Mouse (Mus musculus): ENCODE data around the gene Spdef. TPM values are rescaled to one million over a fixed set of nuclear protein-coding genes. Genes with fewer than 3 reads are reported as not detected.

Spdef gene
- polyA plus RNA-seq (2012; rRNA removed) (0.52 and 0.67 TPM in 2 replicates), polyA plus RNA-seq (2014; fragmentation: Nextera tagmentation; extraction: Ambion mirVana) (0.39 TPM in 1 of 2 replicates, not detected in the other)

DNA sequence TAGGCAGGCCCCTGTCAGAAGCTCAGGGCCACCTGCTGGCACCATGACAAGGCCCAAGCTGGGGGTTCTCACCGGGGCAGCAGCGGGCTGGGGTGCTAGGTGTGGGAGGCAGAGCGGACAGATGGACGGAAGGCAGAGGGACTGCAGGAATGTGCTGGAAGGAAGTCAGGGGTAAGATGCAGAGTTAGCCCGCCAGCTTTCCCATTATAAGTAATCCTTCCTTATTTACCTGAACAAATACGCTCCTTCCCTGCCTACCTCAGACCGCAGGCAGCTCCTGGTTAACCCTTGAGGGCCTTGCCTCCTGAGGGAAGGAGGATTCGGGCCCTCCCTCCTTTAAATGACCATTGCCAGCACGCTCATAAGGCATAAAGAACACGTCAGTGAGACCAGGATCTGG lies at the start of gene Spdef:
Spdef (minus strand) TSS at position 186 of the 400 bp plus-strand sequence.
- Histone ChIP-seq H3K9me3 (ENCODE audit: control insufficient read depth, low read length) (no peaks in the 10 kb centered on the region), H3K27ac (replicated peaks; ENCODE audit: low read depth, low read length) (no peak within 1 kb of the TSS), H3K4me2 (replicated peaks; ENCODE audit: low read depth, low read length, severe bottlenecking) (no peak within 1 kb of the TSS), H3K4me1 (ENCODE audit: control insufficient read depth, insufficient read depth, low read length) (peaks cover 7% of the 10 kb centered on the region; the same call in 1 of the 2 replicates), H3K4me3 (replicated peaks; ENCODE audit: low read length) (no peak within 1 kb of the TSS), H3K9ac (ENCODE audit: low read depth, low read length, severe bottlenecking) (no peak within 1 kb of the TSS), H3K27me3 (ENCODE audit: control insufficient read depth, insufficient read depth, low read length) (no peaks in the 10 kb centered on the region), H3K36me3 (ENCODE audit: control insufficient read depth, insufficient read depth, low read length) (no peaks in the 10 kb centered on the region)
- no peak for TF ChIP-seq POLR2A (IDR thresholded peaks at IDR 0.05; ENCODE audit: borderline replicate concordance, extremely low read depth, insufficient read depth, insufficient read length)
- 78% methylated on average over 10 of the region's 10 CpGs for WGBS
- DNase-seq (ENCODE audit: low spot score) = no peak
- no peak for ATAC-seq (ENCODE audit: low FRiP score, low read depth)

DNA sequence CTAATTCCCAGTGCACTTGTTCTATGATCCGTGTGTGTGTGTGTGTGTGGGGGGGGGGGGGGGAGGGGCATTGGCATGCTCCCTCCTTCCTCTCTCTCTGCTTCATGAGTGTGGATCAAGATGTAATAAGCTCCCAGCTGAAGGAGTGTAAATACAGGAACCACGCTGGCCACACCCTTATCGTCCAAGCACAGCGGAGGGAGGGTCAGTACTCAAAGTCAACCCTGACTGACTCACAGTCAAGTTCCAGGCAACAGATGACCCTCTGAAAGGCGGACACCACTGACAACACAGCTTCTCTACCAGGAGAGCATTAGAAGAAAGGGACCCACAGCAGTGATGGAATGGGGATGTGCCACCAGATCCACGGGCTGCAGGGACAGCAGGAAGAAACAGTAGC lies 49.1 kb upstream of the Spdef start:
- no peak overlapping the region for H3K27ac ChIP-seq (replicated peaks; ENCODE audit: low read depth, low read length)
- DNase-seq (ENCODE audit: low spot score) = no peak
- H3K4me1 ChIP-seq (ENCODE audit: control insufficient read depth, insufficient read depth, low read length) = no peaks in the 10 kb centered on the region; the same call in 1 of the 2 replicates
- ATAC-seq (ENCODE audit: low FRiP score, low read depth) = no peak
- no peak overlapping the region for H3K4me3 ChIP-seq (replicated peaks; ENCODE audit: low read length)
- no peaks in the 10 kb centered on the region for H3K27me3 ChIP-seq (ENCODE audit: control insufficient read depth, insufficient read depth, low read length)
- 82% methylated on average over 5 of the region's 6 CpGs for WGBS
- H3K36me3 ChIP-seq (ENCODE audit: control insufficient read depth, insufficient read depth, low read length) = peaks cover 21% of the 10 kb centered on the region
- H3K4me2 ChIP-seq (replicated peaks; ENCODE audit: low read depth, low read length, severe bottlenecking) = no peak overlapping the region
- no peak overlapping the region for H3K9ac ChIP-seq (ENCODE audit: low read depth, low read length, severe bottlenecking)
- no peak for TF ChIP-seq POLR2A (IDR thresholded peaks at IDR 0.05; ENCODE audit: borderline replicate concordance, extremely low read depth, insufficient read depth, insufficient read length)
- H3K9me3 ChIP-seq (ENCODE audit: control insufficient read depth, low read length) = no peaks in the 10 kb centered on the region

DNA sequence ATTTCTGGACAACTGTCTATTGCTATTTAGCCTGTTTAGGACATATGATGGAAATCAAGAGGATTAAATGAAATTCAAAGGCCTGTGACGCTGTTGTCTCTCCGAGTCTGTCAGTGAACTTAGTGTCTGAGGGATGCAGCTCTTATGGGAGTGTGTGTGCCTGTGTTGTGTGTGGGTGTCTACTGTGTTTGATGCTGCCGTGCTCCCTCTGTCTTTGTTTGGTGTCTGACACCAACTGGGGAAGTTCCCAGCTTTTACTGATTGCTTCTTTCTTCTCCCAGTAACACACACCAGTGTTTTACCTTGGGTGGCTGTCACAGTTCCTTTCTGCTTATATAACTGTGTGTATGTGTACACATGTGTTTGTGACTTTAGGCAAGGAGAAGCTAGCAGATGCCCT lies 45.4 kb upstream of the Spdef start:
- H3K4me2 ChIP-seq (replicated peaks; ENCODE audit: low read depth, low read length, severe bottlenecking) = no peak overlapping the region
- TF ChIP-seq POLR2A (IDR thresholded peaks at IDR 0.05; ENCODE audit: borderline replicate concordance, extremely low read depth, insufficient read depth, insufficient read length) = no peak
- H3K27ac ChIP-seq (replicated peaks; ENCODE audit: low read depth, low read length) = no peak overlapping the region
- H3K4me1 ChIP-seq (ENCODE audit: control insufficient read depth, insufficient read depth, low read length) = no peaks in the 10 kb centered on the region; the same call in 1 of the 2 replicates
- ATAC-seq (ENCODE audit: low FRiP score, low read depth) (no peak), DNase-seq (ENCODE audit: low spot score) (no peak)
- no peak overlapping the region for H3K9ac ChIP-seq (ENCODE audit: low read depth, low read length, severe bottlenecking)
- no peak overlapping the region for H3K4me3 ChIP-seq (replicated peaks; ENCODE audit: low read length)
- H3K36me3 ChIP-seq (ENCODE audit: control insufficient read depth, insufficient read depth, low read length) = peaks cover 17% of the 10 kb centered on the region
- H3K9me3 ChIP-seq (ENCODE audit: control insufficient read depth, low read length) = no peaks in the 10 kb centered on the region
- 90% methylated on average over 3 of the region's 3 CpGs for WGBS
- no peaks in the 10 kb centered on the region for H3K27me3 ChIP-seq (ENCODE audit: control insufficient read depth, insufficient read depth, low read length)

DNA sequence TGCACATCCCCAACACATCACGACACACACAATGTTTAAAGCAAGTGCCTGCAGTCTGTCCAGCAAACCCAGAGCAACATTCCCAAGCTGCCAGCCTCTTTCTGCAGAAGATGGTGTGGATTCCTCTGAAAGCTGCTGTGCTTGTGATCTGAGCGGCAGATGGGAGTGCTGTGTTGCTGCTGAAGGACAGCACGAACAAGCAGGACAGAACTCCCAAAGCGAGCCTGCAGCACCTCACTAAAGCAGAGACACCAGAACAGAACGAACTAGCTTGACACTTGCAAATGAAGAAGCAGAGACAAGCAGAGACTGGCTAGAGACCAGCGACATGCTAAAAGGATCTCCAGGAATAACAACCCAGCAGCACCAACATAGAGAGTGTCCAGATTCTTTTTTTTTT lies 42.9 kb upstream of the Spdef start:
- H3K4me2 ChIP-seq (replicated peaks; ENCODE audit: low read depth, low read length, severe bottlenecking) = no peak overlapping the region
- ATAC-seq (ENCODE audit: low FRiP score, low read depth) = no peak
- 85% methylated on average over 6 of the region's 6 CpGs for WGBS
- no peak overlapping the region for H3K4me3 ChIP-seq (replicated peaks; ENCODE audit: low read length)
- TF ChIP-seq POLR2A (IDR thresholded peaks at IDR 0.05; ENCODE audit: borderline replicate concordance, extremely low read depth, insufficient read depth, insufficient read length) = no peak
- H3K27me3 ChIP-seq (ENCODE audit: control insufficient read depth, insufficient read depth, low read length) = no peaks in the 10 kb centered on the region
- H3K4me1 ChIP-seq (ENCODE audit: control insufficient read depth, insufficient read depth, low read length) = no peaks in the 10 kb centered on the region
- peaks cover 29% of the 10 kb centered on the region for H3K36me3 ChIP-seq (ENCODE audit: control insufficient read depth, insufficient read depth, low read length)
- H3K9me3 ChIP-seq (ENCODE audit: control insufficient read depth, low read length) = no peaks in the 10 kb centered on the region
- H3K9ac ChIP-seq (ENCODE audit: low read depth, low read length, severe bottlenecking) = no peak overlapping the region
- DNase-seq (ENCODE audit: low spot score) = no peak
- no peak overlapping the region for H3K27ac ChIP-seq (replicated peaks; ENCODE audit: low read depth, low read length)

DNA sequence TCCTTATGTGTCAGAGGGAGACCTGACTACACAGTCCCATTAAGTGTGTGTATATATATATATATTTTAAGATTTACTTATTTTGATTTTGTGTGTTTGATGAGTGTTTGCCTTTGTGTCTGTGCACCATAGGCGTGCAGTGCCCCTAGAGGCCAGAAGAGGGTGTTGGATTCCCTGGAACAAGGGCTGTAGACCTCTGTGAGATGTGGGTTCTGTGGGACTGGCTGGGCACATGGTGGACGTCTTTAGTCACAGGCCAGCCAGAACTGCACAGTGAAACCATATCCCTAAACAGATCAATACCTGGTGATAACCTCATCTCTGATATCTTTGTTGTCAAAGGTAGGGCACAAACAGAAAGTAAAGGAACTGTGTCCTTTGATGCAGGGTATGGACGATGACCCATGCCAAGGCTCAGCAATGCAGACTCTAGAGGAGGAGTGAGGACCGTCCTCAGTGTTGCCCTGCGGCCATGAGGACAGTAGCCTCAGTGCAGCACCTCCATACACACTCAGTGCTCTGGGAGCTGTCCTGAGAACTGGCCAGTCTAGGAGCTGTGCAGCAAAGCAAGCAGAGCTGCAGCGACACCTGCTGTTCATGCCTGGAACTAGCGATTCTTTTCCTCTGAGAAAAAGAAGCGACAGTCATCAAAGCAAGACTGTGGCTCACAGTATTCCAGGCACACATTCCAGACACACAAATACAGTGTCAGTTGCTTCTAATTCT lies 40.2 kb upstream of the Spdef start:
- 64% methylated on average over 8 of the region's 8 CpGs for WGBS
- no peaks in the 10 kb centered on the region for H3K4me1 ChIP-seq (ENCODE audit: control insufficient read depth, insufficient read depth, low read length)
- H3K4me3 ChIP-seq (replicated peaks; ENCODE audit: low read length) = no peak overlapping the region
- no peak for ATAC-seq (ENCODE audit: low FRiP score, low read depth)
- no peak for TF ChIP-seq POLR2A (IDR thresholded peaks at IDR 0.05; ENCODE audit: borderline replicate concordance, extremely low read depth, insufficient read depth, insufficient read length)
- DNase-seq (ENCODE audit: low spot score) = peak; percentile 78
- peaks cover 39% of the 10 kb centered on the region for H3K36me3 ChIP-seq (ENCODE audit: control insufficient read depth, insufficient read depth, low read length)
- no peaks in the 10 kb centered on the region for H3K27me3 ChIP-seq (ENCODE audit: control insufficient read depth, insufficient read depth, low read length)
- no peak overlapping the region for H3K27ac ChIP-seq (replicated peaks; ENCODE audit: low read depth, low read length)
- H3K4me2 ChIP-seq (replicated peaks; ENCODE audit: low read depth, low read length, severe bottlenecking) = no peak overlapping the region
- H3K9me3 ChIP-seq (ENCODE audit: control insufficient read depth, low read length) = no peaks in the 10 kb centered on the region; the same call in 1 of the 2 replicates
- H3K9ac ChIP-seq (ENCODE audit: low read depth, low read length, severe bottlenecking) = no peak overlapping the region

All from limb, embryonic 14.5 days (tissue).